Mouse (Mus musculus): ENCODE measurements around the gene Cox7a1. TPM values are rescaled to one million over a fixed set of nuclear protein-coding genes. Genes with fewer than 3 reads are reported as not detected.
"Not testable (repeated sequence)": the region's sequence is repeated elsewhere in the genome, so short reads cannot be mapped to it uniquely, and the experiment has no call there.

Gene Cox7a1
- polyA plus RNA-seq (2017; shearing (Covaris generic)): 1 to 10 TPM in 1 of 2 experiments, not detected in 1; 4.6 TPM

DNA sequence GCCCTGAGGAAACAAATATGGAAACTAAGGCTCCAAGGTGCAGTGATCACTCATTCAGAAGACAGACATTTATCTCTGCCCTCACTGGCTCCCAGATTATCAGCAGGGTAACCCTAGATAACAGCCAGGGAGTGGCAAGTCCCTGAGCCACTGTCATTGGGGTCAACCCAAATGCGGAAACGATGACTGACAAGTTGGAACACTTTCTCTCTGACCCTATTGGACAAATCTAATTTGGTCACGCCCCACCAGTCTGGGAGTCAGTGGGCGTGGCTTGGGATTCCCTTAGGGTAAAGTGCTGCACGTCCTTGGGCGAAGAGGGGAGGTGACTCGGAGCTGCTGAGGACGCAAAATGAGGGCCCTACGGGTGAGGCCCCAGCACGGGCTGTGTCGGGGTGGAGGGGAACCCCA, at the start of gene Cox7a1:
Gene Cox7a1 (plus strand): TSS at position 266 of the 411 bp plus-strand sequence.
- peak; percentile 81 for ATAC-seq

DNA sequence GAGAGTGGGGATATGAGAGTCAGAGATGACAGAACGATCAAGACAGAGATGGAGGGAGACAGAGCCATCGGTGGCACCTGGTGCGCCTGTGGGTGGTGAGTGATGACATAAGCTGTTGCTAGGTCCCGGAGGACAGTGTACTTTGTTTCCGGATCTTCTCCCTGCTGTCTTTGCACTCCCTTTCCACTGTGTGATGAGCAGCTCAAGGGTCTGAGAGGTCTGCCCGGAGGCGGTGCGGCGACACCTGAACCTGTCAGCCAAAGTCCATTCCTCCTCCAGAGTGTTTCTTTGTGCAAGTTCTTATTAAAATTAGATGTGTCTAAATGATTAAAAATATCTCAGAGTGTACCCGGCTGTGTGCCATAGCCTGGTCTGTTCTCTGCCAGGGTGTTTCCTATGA, 47.1 kb upstream of the Cox7a1 start:
- no peak for ATAC-seq

DNA sequence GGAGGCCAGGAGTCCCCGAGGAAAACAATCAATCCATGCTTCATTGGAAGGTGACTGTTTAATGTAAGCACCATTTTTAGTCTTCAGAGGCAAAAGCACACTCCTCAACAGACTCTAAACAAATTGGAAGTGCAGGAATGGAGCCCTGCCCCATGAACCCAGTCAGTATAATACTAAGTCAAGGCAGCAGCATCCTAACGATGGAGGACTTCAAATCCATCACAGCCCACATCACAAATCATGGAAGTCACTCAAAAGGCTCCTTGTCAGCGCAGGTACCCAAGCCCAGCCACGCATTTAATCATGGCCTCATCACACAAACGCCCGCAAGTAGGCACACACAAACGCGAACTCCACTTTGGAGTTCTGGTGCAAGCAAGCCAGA, 40.8 kb upstream of the Cox7a1 start:
- no peak for ATAC-seq

DNA sequence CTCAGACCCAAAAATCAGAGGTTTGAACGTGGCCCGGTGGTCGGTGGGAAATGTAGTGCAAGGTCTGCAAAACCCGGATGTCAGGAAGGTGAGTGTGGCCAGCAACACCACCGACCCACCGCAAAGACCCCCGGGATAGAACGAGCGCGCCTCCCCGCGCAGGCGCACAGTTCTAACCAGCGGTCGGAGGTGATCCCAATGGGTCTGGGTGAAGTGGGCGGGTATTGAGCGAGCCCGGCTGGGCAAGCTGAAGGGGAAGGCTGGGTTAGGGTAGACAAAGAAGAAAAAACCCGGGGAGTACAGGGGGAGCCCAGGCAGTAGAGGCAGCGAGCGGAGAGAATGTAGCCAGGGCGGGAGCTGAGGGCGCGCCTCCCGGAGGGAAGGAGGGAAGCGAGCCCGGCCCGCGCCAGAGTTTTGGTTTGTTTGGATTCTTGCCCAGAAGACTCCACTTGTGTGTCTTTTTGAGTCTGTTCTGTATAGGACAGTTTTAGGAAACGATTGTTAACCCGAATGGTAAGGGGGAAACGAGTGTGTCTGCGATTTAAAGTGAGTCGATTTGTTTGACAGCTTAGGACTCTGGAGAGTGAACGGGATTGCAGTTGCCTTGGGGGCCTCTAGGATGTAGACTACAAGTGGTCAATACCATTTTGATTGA, 40.3 kb upstream of the Cox7a1 start:
- ATAC-seq: no peak

DNA sequence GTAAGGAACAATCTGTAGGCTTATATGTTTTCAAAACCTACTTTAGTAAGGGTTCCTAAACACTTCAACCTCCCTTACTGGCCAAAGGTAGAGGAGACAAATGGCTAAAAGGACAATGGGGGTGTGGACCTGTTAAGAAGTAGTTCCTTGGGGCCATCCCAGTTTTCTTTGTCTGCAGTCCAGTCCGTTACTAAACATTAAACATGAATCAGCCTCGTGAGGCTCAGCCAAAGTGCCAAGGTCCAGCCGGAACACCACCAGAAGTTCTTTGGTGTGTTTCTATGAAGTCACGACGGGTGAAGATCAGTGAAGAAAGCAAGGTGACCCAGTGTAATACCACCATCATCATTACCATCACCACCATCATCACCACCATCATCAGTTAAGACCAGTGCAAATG, 36.9 kb upstream of the Cox7a1 start:
- no peak for ATAC-seq

DNA sequence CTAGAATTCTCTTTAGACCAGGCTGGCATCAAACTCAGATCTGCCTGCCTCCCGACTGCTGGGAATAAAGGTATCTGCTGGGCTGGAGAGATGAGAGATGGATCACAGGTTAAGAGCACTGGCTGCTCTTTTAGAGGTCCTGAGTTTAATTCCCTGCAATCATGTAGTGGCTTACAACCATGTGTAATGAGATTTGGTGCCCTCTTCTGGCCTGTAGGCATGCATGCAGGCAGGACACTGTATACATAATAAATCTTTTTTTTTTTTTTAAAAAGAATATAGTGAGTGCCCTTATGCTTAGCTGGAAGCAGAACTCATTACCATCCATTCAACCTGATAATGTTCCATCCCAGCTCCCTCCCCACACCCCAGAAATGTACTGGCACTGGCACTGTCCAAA, 29.9 kb upstream of the Cox7a1 start:
- ATAC-seq: no peak

DNA sequence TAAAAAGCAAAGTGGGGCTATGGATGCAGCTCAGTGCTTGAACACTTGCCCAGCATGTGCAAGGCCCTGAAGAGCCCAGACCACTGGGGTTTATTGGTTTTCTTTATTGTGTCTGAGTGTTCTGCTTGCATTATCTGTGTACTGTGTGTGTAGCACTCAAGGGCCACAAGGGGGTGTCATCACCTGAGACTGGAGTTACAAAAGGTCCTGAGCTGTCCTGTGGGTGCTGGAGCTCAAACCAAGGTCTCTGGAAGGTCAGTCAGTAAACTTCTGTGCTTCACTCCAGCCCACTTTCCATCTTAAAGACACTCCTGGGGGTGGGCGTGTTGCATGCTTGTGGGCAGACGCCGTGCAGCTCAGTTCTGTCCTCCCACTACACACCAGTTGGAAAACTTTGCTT, 28.4 kb upstream of the Cox7a1 start:
- ATAC-seq: no peak

DNA sequence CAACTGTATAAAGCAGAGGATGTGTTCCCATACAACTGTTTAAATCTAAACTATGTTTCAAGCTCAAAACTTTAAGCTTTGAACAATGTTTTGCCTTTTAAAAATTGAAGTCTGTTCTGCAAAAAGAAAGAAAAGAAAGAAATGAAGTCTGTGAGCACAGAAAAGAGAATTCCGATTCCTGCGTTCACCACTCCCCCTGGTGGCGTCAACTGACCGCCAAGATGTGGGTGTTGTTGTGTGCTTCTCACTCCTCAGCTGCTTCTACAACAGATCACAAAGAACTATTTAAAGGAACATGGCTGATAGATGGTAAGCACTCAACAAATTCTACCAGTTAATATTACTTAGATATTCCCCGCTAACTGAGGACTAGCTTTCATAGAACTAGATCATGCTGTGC, 20.8 kb upstream of the Cox7a1 start:
- ATAC-seq: no peak

DNA sequence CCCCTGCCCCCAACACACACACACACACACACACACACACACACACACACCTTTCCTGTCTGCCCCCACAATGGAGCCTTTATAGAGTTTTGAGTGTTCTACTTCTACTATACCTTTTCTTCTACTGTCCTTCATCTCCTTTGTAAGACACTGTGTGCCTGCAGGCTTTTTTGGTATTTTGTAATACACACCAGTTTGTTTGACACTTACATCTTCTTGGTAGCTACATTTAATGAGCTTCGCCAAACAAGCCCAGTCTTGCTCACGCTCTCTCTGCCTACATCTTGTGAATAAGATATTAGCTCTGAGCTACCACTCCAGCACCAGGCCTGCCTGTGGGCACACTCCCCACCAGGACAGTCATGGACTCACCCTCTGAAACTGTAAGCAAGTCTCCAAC, 19.2 kb upstream of the Cox7a1 start:
- ATAC-seq: no peak

DNA sequence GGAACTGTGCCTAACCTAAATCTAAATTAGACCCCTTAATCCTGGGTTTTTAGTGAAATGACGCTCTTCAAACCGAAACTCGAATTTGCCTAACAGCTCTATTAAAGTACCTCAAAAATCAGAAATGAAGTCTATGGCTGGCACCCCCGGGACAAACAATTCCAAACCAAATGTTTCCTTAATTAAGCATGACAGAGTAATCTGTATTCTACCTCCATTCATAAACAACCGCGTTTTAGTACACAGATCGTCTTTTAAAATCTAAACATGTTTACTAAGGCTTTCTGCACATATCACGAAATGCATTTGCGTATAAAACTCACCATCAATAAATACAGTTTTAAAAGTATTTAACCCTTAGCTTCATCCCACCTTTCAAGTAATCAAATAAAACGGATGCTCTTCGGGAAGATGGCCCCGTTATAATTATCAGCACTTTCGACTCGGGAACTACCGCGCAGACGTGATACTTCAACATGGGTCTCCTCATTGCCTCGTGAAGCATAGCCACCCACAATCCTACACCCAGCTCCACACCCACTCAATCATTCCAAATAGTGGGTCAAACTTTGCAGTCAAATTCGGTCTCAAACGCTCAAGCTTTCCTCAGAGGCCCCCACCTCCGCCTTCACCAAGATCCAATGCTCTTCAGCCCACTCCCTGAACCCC, 14.9 kb upstream of the Cox7a1 start:
- peak; percentile 42 for ATAC-seq

DNA sequence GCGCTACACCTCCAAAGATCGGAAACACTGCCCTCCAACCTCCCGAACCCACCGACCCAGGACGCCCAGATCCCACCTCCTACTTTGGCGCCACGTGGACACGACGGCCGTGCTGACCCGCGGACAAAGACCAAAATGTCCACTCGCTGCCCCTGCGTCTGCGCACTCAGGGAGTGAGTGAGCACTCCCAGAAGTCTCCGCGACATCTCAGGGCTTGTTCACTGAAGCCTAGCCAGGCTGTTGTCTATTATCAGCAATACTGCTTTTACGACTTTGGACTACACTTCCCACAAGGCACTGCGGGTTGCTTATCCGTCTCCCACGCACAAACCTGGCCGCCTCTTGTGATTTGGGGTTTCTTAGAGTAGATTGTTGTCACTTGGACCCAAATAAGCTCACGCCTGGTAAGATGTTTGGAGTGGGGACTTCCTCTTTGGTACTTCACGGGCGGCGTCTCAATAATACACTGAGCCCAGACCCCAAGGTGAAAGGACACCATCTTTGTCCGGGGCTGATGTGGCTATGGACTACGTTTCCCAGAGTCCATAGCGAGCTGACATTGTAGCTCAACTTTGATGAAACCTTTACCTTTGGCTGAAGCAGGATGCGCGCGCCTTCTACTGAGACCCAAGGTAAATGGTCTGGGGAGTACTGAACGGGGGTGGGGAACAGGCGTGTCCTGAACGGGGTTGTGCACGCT, 14.2 kb upstream of the Cox7a1 start, which contains the start of gene Zfp146:
Gene Zfp146 (minus strand): TSS at position 168 of the 700 bp plus-strand sequence.
- peak; percentile 93 for ATAC-seq

DNA sequence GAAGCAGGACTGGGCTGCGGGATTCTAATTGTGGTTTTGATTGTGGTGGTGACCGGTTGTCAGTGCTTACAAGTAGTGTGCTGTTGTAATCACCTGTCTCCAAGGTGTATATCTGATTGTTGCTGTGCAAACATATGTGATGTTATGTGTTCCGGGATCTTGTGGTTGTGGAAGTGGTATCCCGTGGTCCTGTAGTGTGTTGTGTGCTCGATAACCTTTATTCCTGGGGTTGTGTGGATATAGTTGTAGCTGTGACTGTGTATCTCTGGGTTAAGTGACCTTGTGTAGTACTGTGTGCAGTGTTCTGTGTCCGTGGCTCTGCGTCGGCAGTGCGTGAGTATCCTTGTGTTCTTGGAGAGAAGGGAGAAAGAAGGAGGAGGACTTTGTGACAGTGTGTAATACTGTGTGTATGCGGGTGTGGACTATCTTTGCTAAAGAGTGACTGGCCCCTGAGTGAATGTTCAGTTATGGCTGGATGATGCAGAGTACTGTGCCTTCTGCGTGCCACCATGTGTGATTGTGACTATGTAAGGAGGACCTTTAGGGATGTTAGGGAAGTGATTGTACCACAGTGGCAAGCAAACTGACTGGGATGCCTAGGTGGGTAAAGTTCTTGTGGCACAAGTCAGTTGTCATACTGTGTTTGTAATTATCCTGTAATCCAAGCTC, 13.5 kb upstream of the Cox7a1 start:
- ATAC-seq: no peak

DNA sequence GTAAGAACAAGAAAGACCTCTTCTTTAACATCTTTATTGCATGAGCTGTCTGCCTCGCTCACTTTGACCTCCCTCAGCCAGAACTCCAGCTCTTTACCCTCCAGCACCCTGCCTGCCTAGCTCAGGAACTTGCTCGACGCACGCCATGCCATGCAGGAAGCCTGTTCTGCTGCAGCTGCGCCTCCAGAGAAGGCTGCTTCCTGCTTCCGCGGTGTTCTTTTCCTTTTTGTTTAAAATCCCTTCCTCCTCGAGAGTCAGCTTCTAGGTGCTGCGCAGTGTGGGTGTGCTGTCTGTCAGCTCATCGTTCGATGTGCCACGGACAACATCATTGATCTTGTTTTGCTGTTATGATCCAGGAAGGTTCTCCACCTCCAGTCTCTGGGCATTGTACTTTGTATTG, 7.5 kb upstream of the Cox7a1 start:
- ATAC-seq: no peak

DNA sequence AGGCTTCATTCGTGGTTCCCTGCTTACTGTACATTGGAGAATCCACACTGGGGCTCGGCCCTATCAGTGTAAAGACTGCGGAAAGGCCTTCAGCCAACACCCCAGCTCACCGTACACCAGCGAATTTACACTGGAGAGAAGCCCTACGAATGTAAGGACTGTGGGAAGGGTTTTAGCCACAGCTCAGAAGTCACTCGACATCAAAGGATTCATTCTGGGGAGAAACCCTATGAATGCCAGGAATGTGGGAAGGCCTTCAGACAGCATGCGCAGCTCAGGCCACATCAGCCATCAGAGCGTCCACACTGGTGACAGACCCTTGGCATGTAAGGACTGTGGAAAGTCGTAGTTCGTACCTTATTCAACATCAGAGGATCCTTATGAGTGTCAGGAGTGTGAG, 5.7 kb upstream of the Cox7a1 start:
- ATAC-seq: no peak

DNA sequence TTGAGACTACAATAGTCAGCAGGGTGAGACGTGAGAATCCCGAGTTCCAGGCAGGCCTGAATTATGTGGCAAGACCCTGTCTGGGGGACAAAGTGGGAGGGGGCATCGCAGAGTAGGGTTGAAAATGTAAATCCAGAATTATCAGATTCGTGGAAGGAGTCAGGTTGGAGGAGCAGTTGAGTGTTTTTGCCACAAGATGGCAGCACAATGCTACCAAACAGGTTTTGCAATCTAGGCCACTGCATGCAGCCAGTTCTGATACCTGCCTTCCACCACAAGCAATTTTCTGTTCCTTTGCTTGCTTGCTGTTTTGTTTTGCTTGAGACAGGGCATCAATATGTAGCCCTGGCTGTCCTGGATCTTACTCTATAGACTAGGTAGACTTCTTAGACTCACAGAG, 2.6 kb upstream of the Cox7a1 start:
- ATAC-seq: peak; percentile 65

DNA sequence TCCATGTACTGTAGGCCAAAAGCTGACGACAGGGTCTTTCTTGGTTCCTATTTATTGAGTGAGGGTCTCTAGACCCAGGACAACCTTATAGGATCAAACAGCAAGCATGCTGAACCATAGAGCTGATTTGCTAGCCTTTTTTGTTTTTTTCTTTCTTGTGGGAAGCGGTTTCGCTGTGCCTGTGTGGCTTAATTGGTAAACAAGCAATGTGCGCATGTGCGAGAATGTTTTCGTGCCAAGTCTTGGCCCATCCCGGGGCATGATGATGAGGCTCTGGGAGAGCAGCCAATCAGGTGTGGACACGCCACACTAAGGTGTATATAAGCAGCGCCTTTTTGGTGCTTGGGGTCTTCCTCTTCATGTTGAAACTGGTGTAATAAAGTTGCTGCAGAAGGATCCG, 2.0 kb upstream of the Cox7a1 start:
- not testable (repeated sequence) for ATAC-seq

DNA sequence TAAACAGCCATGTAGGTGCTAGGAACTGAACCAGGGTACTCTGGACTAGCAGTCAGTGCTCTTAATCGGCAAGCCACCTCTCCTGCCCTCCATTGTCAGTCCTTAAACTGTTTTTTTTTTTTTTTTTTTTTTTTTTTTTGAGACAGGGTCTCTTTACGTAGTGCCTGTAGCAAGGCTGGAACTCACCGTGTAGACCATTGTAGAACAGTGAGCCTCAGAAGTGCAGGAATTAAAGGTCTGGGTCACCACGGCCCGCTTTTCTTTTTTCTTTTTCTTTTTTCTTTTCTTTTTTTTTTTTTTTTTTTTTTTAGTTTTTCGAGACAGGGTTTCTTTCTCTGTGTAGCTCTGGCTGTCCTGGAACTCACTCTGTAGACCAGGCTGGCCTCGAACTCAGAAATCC, 755 bp upstream of the Cox7a1 start:
- ATAC-seq: not testable (repeated sequence)

DNA sequence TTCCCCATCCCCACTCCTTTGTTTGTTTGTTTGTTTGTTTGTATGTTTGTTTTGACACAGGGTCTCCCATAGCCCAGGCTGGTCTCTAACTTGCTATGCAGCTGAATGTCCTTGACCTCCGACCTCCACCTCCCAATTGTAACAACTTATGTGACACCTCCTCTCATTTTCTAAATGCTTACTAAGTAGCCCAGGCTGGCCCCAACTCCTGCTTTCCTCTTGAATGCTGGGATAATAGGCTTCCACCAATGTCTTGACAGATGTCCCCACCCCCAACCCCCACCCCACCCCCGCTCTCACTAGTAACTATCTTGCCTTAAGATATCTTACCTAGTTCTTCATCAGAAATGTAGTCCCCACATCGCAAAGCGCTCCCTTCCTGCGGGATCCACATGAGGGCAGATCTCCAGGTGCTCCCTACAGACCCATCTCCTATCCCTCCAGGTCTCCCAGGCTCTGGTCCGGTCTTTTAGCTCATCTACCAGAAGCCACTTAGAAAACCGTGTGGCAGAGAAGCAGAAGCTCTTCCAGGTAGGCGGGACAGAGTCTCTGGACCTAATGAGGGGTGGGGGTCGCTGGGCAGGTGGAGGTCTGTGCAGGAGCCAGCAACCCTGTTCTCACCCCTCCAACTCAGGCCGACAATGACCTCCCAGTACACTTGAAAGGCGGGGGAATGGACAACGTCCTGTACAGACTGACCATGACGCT, 851 bp downstream of the Cox7a1 start:
- ATAC-seq: no peak

DNA sequence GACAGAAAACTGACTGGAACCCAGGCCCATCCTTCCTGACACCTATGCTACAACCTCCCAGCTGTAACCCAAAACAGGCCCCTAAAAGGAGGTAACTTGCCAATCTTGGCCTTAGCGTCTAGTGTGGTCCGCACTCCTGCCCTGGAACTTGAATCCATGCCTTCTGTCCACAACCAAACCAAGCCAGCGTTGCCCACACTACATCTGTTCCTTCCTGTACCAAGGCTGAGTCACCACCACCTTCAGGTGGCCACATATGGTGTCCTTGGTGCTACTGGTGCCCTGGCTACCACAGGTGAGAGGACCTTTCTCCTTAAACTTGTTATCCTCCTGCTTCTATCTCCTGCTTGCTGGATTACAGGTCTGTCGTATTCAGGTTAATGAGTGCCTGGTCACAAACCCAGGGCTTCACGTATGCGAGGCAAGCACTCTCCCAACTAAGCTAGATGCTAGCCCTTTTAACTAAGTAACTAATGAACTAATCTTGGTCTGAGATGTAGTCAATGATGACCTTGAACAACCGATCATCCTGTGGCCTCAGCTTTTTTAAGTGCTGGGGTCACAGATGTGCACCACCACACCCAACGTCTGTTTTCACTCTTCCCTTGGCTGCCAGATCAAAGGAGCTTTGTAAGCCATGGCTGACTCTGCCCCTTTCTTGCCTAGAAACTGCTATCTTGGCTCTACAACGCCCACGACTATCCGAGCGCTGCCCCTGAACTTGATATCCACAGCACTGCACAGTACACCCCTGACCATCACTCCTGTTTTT, 4.6 kb downstream of the Cox7a1 start:
- ATAC-seq: no peak

DNA sequence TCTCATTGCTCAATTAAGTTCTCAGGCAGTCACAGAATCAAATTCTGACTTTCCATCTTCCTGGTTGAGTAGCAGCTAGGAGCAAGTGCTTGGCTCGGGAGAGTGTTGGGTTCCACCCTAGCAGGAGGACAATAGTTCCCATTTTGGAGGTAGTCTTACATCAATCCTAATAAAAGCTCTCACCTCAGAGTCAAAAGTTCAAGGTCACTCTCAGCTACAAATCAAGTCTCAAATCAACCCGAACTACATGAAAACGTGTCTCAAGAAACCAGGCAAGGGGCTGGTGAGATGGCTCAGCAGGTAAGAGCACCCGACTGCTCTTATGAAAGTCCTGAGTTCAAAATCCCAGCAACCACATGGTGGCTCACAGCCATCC, 5.2 kb downstream of the Cox7a1 start:
- no peak for ATAC-seq

DNA sequence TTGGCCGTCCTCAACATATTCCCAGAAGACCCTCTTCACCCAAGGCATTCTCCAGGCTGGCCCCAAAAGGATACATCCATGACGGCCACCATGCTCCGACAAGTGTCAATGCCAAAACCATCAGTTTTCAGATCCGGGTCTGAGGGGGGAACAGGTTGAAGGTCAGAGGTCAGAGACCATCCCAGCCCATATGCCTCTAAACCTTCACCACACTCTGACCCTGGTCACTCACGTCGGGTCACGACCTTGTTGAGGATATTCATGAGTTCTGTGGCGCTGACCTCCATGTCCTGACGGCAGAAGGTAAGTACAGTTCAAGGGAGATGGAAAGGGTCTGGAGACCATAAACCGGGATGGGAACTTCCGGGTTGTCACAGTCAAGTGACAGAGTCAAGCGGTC, 8.1 kb downstream of the Cox7a1 start:
- no peak for ATAC-seq

DNA sequence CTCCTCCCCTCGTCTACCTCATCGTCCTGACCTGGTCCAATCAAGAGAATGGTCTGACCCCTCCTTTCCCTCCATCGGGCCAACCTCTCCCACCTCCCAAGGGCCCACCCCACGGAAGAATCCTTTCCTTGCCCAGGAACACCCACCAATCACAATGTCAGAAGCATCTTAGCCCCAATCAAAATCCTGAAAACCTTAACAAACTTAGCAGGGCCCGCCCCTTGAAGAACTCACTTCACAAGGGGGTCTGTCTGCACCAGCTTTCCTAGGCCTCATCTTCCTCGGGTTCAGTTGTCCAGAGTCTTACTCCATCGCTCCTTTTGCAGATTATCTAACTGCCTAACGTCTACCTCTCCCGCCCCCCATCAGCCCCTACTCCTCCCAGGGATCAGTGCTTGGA, 9.1 kb downstream of the Cox7a1 start:
- ATAC-seq: no peak
